Mouse (Mus musculus) bone marrow macrophage, adult 2 months (primary cell): ENCODE measurements around the gene Tnfsf9.

Experiments
- CTCF ChIP-seq: IDR thresholded peaks from 2 replicates; pipeline ENCODE4 v1.5.1; 2012; ENCODE audit warnings: low read depth, mild to moderate bottlenecking, low read length, moderate library complexity
- POLR2A ChIP-seq: IDR thresholded peaks from 2 replicates; pipeline ENCODE4 v1.6.1; 2012; ENCODE audit warnings: mild to moderate bottlenecking, low read depth, low read length, borderline replicate concordance

- TF ChIP-seq POLR2A (no peak), CTCF (no peak)
Measured at GRCm38 (mm10) chr17:57102276-57102675, 2.8 kb upstream of the Tnfsf9 start.
